8 mouse cellular contexts compared by ENCODE assay signal in genomic region chr3:137864988-137865982, GRCm38 (mm10). TPM values are rescaled to one million over a fixed set of nuclear protein-coding genes. Genes with fewer than 3 reads are reported as not detected.
DNase-seq lines count a peak whose midpoint lies in the region; ATAC-seq lines count a peak whose summit lies in the region.

No protein-coding gene starts in this region.

- peak overlapping the region; percentile 57 for H3K4me2 ChIP-seq in lung, embryonic 16.5 days (ENCODE audit: low read depth, low read length)

- peak; percentile 41 for ATAC-seq in lung, embryonic 16.5 days (ENCODE audit: low read depth)

- no peaks in the 10 kb centered on the region for H3K27me3 ChIP-seq in lung, embryonic 16.5 days (ENCODE audit: control insufficient read depth, insufficient read depth, low read depth, low read length)

- under 1% methylated on average over 64 of the region's 74 CpGs for WGBS in lung, embryonic 16.5 days

- 0 out of 2 replicates have a peak, but pooled peaks cover 3% of the 10 kb centered on the region for H3K36me3 ChIP-seq in lung, embryonic 16.5 days (ENCODE audit: control insufficient read depth, insufficient read depth, low read length)

- H3K4me3 ChIP-seq in lung, embryonic 16.5 days (ENCODE audit: low read length): peak overlapping the region; percentile 84

- H3K27ac ChIP-seq in lung, embryonic 16.5 days (ENCODE audit: low read length): peak overlapping the region; percentile 97

- peaks cover 16% of the 10 kb centered on the region for H3K4me1 ChIP-seq in lung, embryonic 16.5 days (replicated peaks; ENCODE audit: control insufficient read depth, insufficient read depth, low read length)

- DNase-seq in Muller cell, postnatal 12 days (ENCODE audit: inconsistent ontology term): peak; percentile 94
- peak; percentile 88 for DNase-seq in cerebellum, adult 8-10 months
- peak; percentile 85 for DNase-seq in forelimb bud, embryonic 11.5 days (ENCODE audit: low read depth, low spot score)
- DNase-seq in heart, postnatal 4 days: peak; percentile 91
- DNase-seq in layer of hippocampus, adult 9-11 months: peak; percentile 80
- DNase-seq in ovary, postnatal 10 days (ENCODE audit: low spot score): peak; percentile 60
- peak; percentile 93 for DNase-seq in thymus, postnatal 0 days (ENCODE audit: low spot score)

- H3K9ac ChIP-seq in lung, embryonic 16.5 days (ENCODE audit: low read length): peak overlapping the region; percentile 96

- no peaks in the 10 kb centered on the region for H3K9me3 ChIP-seq in lung, embryonic 16.5 days (ENCODE audit: control insufficient read depth, low read length)

RNA-seq across cellular contexts. Expression of gene H2afz, which starts 1.0 kb away (rescaled TPM):
- 100 to 1,000 TPM; 306 to 315 TPM for total RNA-seq in heart, postnatal 4 days (2021)
- 1,843 and 2,003 TPM in 2 replicates for polyA plus RNA-seq in lung, embryonic 16.5 days (2015; fragmentation: Nextera tagmentation; extraction: Ambion mirVana)
- 2,821 and 2,837 TPM in 2 replicates for polyA plus RNA-seq in thymus, postnatal 0 days (2015; fragmentation: Nextera tagmentation; extraction: Ambion mirVana)

RNA-seq across cellular contexts. Expression of gene Dnajb14, which starts 2.2 kb away (rescaled TPM):
- 10 to 100 TPM; 10.6 to 11.8 TPM for total RNA-seq in heart, postnatal 4 days (2021)
- 7.4 and 9.2 TPM in 2 replicates for polyA plus RNA-seq in lung, embryonic 16.5 days (2015; fragmentation: Nextera tagmentation; extraction: Ambion mirVana)
- 5.6 TPM in 2 replicates for polyA plus RNA-seq in thymus, postnatal 0 days (2015; fragmentation: Nextera tagmentation; extraction: Ambion mirVana)

RNA-seq across cellular contexts. Expression of gene Lamtor3, which starts 53.0 kb away (rescaled TPM):
- total RNA-seq in heart, postnatal 4 days (2021): 10 to 100 TPM; 74.1 to 79.4 TPM
- polyA plus RNA-seq in lung, embryonic 16.5 days (2015; fragmentation: Nextera tagmentation; extraction: Ambion mirVana): 108 and 112 TPM in 2 replicates
- polyA plus RNA-seq in thymus, postnatal 0 days (2015; fragmentation: Nextera tagmentation; extraction: Ambion mirVana): 119 and 129 TPM in 2 replicates

Comparison
In these comparisons a context has a peak if more than half of its experiments do, and no peak if none do; other contexts are left out.
1. Peak in every context shown above with its lines: DNase-seq, ATAC-seq, H3K4me3 ChIP-seq and H3K27ac ChIP-seq.